Comparison of ENCODE assay signal across 8 mouse cellular contexts in genomic region chr12:72757086-72757485, GRCm38 (mm10). TPM values are rescaled to one million over a fixed set of nuclear protein-coding genes. Genes with fewer than 3 reads are reported as not detected.
DNase-seq lines count a peak whose midpoint lies in the region; ATAC-seq and TF ChIP-seq lines count a peak whose summit lies in the region.

Gene Ppm1a (plus strand): TSS chr12:72757455.

- ATAC-seq in forebrain, embryonic 13.5 days: no peak
- ATAC-seq in limb, embryonic 15.5 days (ENCODE audit: insufficient number of reproducible peaks, low FRiP score, low TSS enrichment, low read depth): no peak

- no peak for TF ChIP-seq POLR2A in olfactory bulb, adult 2 months (IDR thresholded peaks at IDR 0.05; ENCODE audit: insufficient read depth, low read depth, low read length)

- peak within 1 kb of the TSS; percentile 21 for H3K9ac ChIP-seq in forebrain, embryonic 13.5 days
- no peak within 1 kb of the TSS for H3K9ac ChIP-seq in limb, embryonic 15.5 days

- peak; percentile 80 for DNase-seq in heart, adult 11 months
- no peak for DNase-seq in heart, adult 9 months (ENCODE audit: low spot score in 2 of 2)
- DNase-seq in adrenal gland, adult (ENCODE audit: inconsistent age in 2 of 2, low spot score in 1 of 2): peak; percentile 22 to 59
- DNase-seq in heart, postnatal 4 days: peak; percentile 21
- DNase-seq in spleen, postnatal 36 days (ENCODE audit: low spot score in 2 of 2): no peak

- no peak within 1 kb of the TSS for H3K4me3 ChIP-seq in forebrain, embryonic 13.5 days
- no peak within 1 kb of the TSS for H3K4me3 ChIP-seq in limb, embryonic 15.5 days
- no peak within 1 kb of the TSS for H3K4me3 ChIP-seq in olfactory bulb, adult 2 months (ENCODE audit: insufficient read depth, low read depth, low read length)

- H3K27ac ChIP-seq in forebrain, embryonic 13.5 days: no peak within 1 kb of the TSS
- no peak within 1 kb of the TSS for H3K27ac ChIP-seq in limb, embryonic 15.5 days
- no peak within 1 kb of the TSS for H3K27ac ChIP-seq in olfactory bulb, adult 2 months (ENCODE audit: insufficient read depth, low read depth, low read length)

- peaks cover 15% of the 10 kb centered on the region; the same call in 1 of the 2 replicates for H3K4me1 ChIP-seq in forebrain, embryonic 13.5 days
- H3K4me1 ChIP-seq in limb, embryonic 15.5 days: peaks cover 4% of the 10 kb centered on the region; the same call in 1 of the 2 replicates
- no peaks in the 10 kb centered on the region for H3K4me1 ChIP-seq in olfactory bulb, adult 2 months (ENCODE audit: control insufficient read depth, insufficient read depth, low read length)

- WGBS in forebrain, embryonic 13.5 days: 12% methylated on average over 4 of the region's 4 CpGs
- WGBS in limb, embryonic 15.5 days: 20% methylated on average over 4 of the region's 4 CpGs
- WGBS in olfactory bulb, adult 2 months: 25% methylated on average over 4 of the region's 4 CpGs

- no peak within 1 kb of the TSS for H3K4me2 ChIP-seq in forebrain, embryonic 13.5 days
- no peak within 1 kb of the TSS for H3K4me2 ChIP-seq in limb, embryonic 15.5 days

- no peaks in the 10 kb centered on the region for H3K27me3 ChIP-seq in forebrain, embryonic 13.5 days
- H3K27me3 ChIP-seq in limb, embryonic 15.5 days: no peaks in the 10 kb centered on the region

- H3K9me3 ChIP-seq in forebrain, embryonic 13.5 days (replicated peaks): no peaks in the 10 kb centered on the region
- H3K9me3 ChIP-seq in limb, embryonic 15.5 days: no peaks in the 10 kb centered on the region

- H3K36me3 ChIP-seq in forebrain, embryonic 13.5 days (ENCODE audit: poor library complexity, severe bottlenecking): no peaks in the 10 kb centered on the region
- H3K36me3 ChIP-seq in limb, embryonic 15.5 days: no peaks in the 10 kb centered on the region

- TF ChIP-seq CTCF in olfactory bulb, adult 2 months (IDR thresholded peaks at IDR 0.05; ENCODE audit: insufficient read depth, low read depth, low read length): no peak

RNA-seq across cellular contexts. Expression of gene Ppm1a, which starts in this region (rescaled TPM):
- 33.9 and 44.0 TPM in 2 replicates for polyA plus RNA-seq in forebrain, embryonic 13.5 days (2015; fragmentation: Nextera tagmentation; extraction: Ambion mirVana)
- total RNA-seq in heart, postnatal 4 days (2021): 100 to 1,000 TPM; 212 to 232 TPM
- 38.7 and 44.4 TPM in 2 replicates for polyA plus RNA-seq in limb, embryonic 15.5 days (2015; fragmentation: Nextera tagmentation; extraction: Ambion mirVana)
- 268 and 406 TPM in 2 replicates for polyA plus RNA-seq in olfactory bulb, adult 2 months (2012; ENCODE audit: insufficient read depth, insufficient read length, low replicate concordance, missing spikeins)

Comparison
In these comparisons a context has a peak if more than half of its experiments do, and no peak if none do; other contexts are left out.
1. DNase-seq: peak in heart, adult 11 months (single experiment), adrenal gland, adult (2 of 2) and heart, postnatal 4 days (single experiment); none in heart, adult 9 months (0 of 2) and spleen, postnatal 36 days (0 of 2).